Mouse (Mus musculus) myocyte (in vitro differentiated cells): Measurements from ENCODE around the gene Susd5.

Source experiments
- CEBPB ChIP-seq: IDR thresholded peaks from 2 replicates; pipeline ENCODE4 v1.6.1; 2011; ENCODE audit warnings: mild to moderate bottlenecking, moderate library complexity; ENCODE audit not compliant: poor library complexity, insufficient read depth, severe bottlenecking
- E2F4 ChIP-seq: IDR thresholded peaks from one replicate; pipeline ENCODE4 v1.6.1; 2011; ENCODE audit warnings: mild to moderate bottlenecking, control low read depth, moderate library complexity; ENCODE audit not compliant: insufficient read depth
- MAX ChIP-seq: IDR thresholded peaks from one replicate; pipeline ENCODE4 v1.6.1; 2011; ENCODE audit warnings: low read depth, mild to moderate bottlenecking, control low read depth
- MYOD1 ChIP-seq, 3 experiments: IDR thresholded peaks; one replicate each; pipeline ENCODE4 v1.6.1; 2011; ENCODE audit warnings: control low read depth in 2 of 3, low read depth in 2 of 3, mild to moderate bottlenecking in 2 of 3, moderate library complexity in 1 of 3; ENCODE audit not compliant: insufficient read length in 2 of 3, control insufficient read depth in 1 of 3
- MYOG ChIP-seq, 3 experiments: IDR thresholded peaks; one replicate each; pipeline ENCODE4 v1.6.1; 2011; ENCODE audit warnings: control low read depth in 2 of 3, low read depth in 2 of 3, mild to moderate bottlenecking in 2 of 3; ENCODE audit not compliant: insufficient read length in 2 of 3, control insufficient read depth in 1 of 3, insufficient read depth in 1 of 3
- POLR2A ChIP-seq: IDR thresholded peaks from one replicate; pipeline ENCODE4 v1.6.1; 2011; ENCODE audit warnings: low read depth, mild to moderate bottlenecking, control low read depth, moderate library complexity; ENCODE audit not compliant: insufficient read length
- POLR2AphosphoS2 ChIP-seq: IDR thresholded peaks from one replicate; pipeline ENCODE4 v1.6.1; 2011; ENCODE audit warnings: low read depth, control low read depth; ENCODE audit not compliant: insufficient read length
- SRF ChIP-seq: IDR thresholded peaks from one replicate; pipeline ENCODE4 v1.6.1; 2011; ENCODE audit warnings: low read depth; ENCODE audit not compliant: control insufficient read depth, insufficient read length
- TCF12 ChIP-seq: IDR thresholded peaks from one replicate; pipeline ENCODE4 v1.6.1; 2011; ENCODE audit warnings: mild to moderate bottlenecking, control low read depth; ENCODE audit not compliant: poor library complexity, insufficient read depth, severe bottlenecking
- TCF3 ChIP-seq: IDR thresholded peaks from one replicate; pipeline ENCODE4 v1.6.1; 2011; ENCODE audit warnings: low read depth, control low read depth; ENCODE audit not compliant: insufficient read length
- USF1 ChIP-seq: IDR thresholded peaks from one replicate; pipeline ENCODE4 v1.6.1; 2011; ENCODE audit warnings: low read depth, mild to moderate bottlenecking, control low read depth, moderate library complexity

GRCm38 (mm10) chr9:114044446-114044845, 12.5 kb upstream of the Susd5 start:
- TF ChIP-seq POLR2A = no peak
- TF ChIP-seq E2F4 = no peak
- no peak for TF ChIP-seq TCF3
- TF ChIP-seq POLR2AphosphoS2 = no peak
- TF ChIP-seq MAX = no peak
- TF ChIP-seq MYOD1 (IDR thresholded peaks at IDR 0.05; ENCODE audit: control insufficient read depth in 1 of 3, insufficient read length in 2 of 3, low read depth in 2 of 3) = no peak
- TF ChIP-seq USF1 = no peak
- no peak for TF ChIP-seq MYOG (IDR thresholded peaks at IDR 0.05; ENCODE audit: control insufficient read depth in 1 of 3, insufficient read depth in 1 of 3, insufficient read length in 2 of 3, low read depth in 2 of 3)
- no peak for TF ChIP-seq SRF
- no peak for TF ChIP-seq TCF12
- no peak for TF ChIP-seq CEBPB
